Mouse (Mus musculus) brain, embryonic 14.5 days (tissue): ENCODE measurements around the gene Ndufs8.

Source experiments
- CTCF ChIP-seq: fragments of 200-500 bp; IDR thresholded peaks from 2 replicates; pipeline ENCODE4 v1.5.1; 2012; ENCODE audit warnings: inconsistent platforms, mild to moderate bottlenecking, moderate library complexity, borderline replicate concordance; ENCODE audit not compliant: insufficient read depth, insufficient read length; ENCODE audit errors: extremely low read depth
- POLR2A ChIP-seq: fragments of 200-500 bp; IDR thresholded peaks from 2 replicates; pipeline ENCODE4 v1.6.1; 2012; ENCODE audit warnings: mild to moderate bottlenecking, inconsistent platforms, borderline replicate concordance; ENCODE audit not compliant: poor library complexity, insufficient read depth, insufficient read length, severe bottlenecking; ENCODE audit errors: extremely low read depth

DNA sequence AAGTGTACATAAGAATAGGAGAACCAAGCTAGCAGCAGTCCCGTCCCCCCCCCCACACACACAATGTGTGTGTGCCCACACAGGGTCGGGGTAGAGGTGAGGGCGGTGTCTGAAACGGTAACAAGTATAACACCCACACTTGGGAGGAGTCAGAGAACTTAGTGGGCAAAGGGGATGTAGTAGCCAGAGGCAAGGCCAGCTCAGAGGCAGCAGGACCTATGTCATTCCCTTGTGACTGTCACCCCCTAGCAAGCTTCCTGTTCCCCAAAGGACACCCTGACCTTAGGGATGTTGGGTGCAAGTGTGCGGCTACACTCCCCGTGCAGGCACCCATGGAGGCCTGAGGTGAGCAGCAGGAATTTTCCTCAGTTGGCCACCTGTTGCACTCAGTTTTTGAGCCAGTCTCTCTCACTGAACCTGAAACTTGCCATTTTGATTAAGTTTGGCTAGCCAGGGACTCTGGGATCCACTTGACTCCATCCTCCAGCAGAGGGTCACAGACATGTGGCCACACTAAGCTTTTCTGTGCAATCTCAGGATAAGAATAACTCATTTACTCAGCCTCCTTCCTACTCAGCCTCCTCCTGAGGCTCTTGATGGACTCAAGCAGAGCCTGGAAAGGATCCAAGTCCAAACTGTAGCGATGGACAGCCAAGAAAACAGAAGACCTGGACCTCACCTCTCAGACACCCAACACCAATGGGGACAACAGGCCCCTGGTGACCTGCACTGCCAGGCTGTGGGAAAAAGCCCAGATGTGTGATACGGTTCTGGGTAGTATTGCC lies 4.5 kb downstream of the Ndufs8 start:
- TF ChIP-seq POLR2A (no peak), CTCF (no peak)
